Comparison of ENCODE assay signal across 18 mouse cellular contexts in genomic region chr6:115382712-115383111, GRCm38 (mm10). TPM values are rescaled to one million over a fixed set of nuclear protein-coding genes. Genes with fewer than 3 reads are reported as not detected.
DNase-seq lines count a peak whose midpoint lies in the region; ATAC-seq and TF ChIP-seq lines count a peak whose summit lies in the region.
"Had no signal": no experiment of that assay in that cellular context is flagged by ENCODE, and none has a peak within 500 bp of the region (broad histone marks: within the 10 kb centered on the region; RNA-seq: fewer than 3 reads in every experiment).

No protein-coding gene starts in this region.

- H3K36me3 ChIP-seq in heart, adult 2 months (ENCODE audit: control insufficient read depth, insufficient read depth, low read length) = peaks cover 20% of the 10 kb centered on the region
- no peaks in the 10 kb centered on the region for H3K36me3 ChIP-seq in lung, postnatal 0 days (ENCODE audit: insufficient read depth, low read length)
- no peaks in the 10 kb centered on the region for H3K36me3 ChIP-seq in heart, embryonic 16.5 days (ENCODE audit: control insufficient read depth, insufficient read depth)
- H3K36me3 ChIP-seq: forebrain, embryonic 12.5 days; hindbrain, embryonic 12.5 days; midbrain, embryonic 15.5 days; stomach, embryonic 15.5 days had no signal

- no peak overlapping the region; the same call in 1 of the 2 replicates for H3K9ac ChIP-seq in heart, adult 2 months (ENCODE audit: low read depth, low read length)
- no peak overlapping the region for H3K9ac ChIP-seq in lung, postnatal 0 days (replicated peaks; ENCODE audit: low read depth)
- H3K9ac ChIP-seq in heart, embryonic 16.5 days (ENCODE audit: low read length) = no peak overlapping the region
- H3K9ac ChIP-seq: forebrain, embryonic 12.5 days; hindbrain, embryonic 12.5 days; midbrain, embryonic 15.5 days; stomach, embryonic 15.5 days had no signal

- peak; percentile 35; the same call in 1 of the 2 replicates for TF ChIP-seq POLR2A in heart, adult 2 months (IDR thresholded peaks at IDR 0.05; ENCODE audit: insufficient read depth, low read depth, low read length)
- no peak for TF ChIP-seq POLR2A in lung, adult 2 months (IDR thresholded peaks at IDR 0.05; ENCODE audit: borderline replicate concordance, extremely low read depth, low read depth, low read length)

- no peaks in the 10 kb centered on the region for H3K9me3 ChIP-seq in lung, postnatal 0 days (ENCODE audit: low read length)
- H3K9me3 ChIP-seq in heart, embryonic 16.5 days (replicated peaks; ENCODE audit: control insufficient read depth, low read length) = no peaks in the 10 kb centered on the region
- H3K9me3 ChIP-seq: forebrain, embryonic 12.5 days; hindbrain, embryonic 12.5 days; midbrain, embryonic 15.5 days; stomach, embryonic 15.5 days had no signal

- TF ChIP-seq CTCF in heart, adult 2 months (IDR thresholded peaks at IDR 0.05) = no peak
- no peak for TF ChIP-seq CTCF in lung, postnatal 0 days (IDR thresholded peaks at IDR 0.05)
- TF ChIP-seq CTCF in lung, adult 2 months (IDR thresholded peaks at IDR 0.05; ENCODE audit: insufficient read depth, low read length) = no peak
- TF ChIP-seq CTCF in left cerebral cortex, adult 2 months (IDR thresholded peaks at IDR 0.05) = no peak

- H3K4me2 ChIP-seq in lung, postnatal 0 days (replicated peaks; ENCODE audit: low read depth, low read length) = no peak overlapping the region
- no peak overlapping the region for H3K4me2 ChIP-seq in heart, embryonic 16.5 days (ENCODE audit: low read depth, low read length)
- H3K4me2 ChIP-seq: forebrain, embryonic 12.5 days; hindbrain, embryonic 12.5 days; midbrain, embryonic 15.5 days; stomach, embryonic 15.5 days had no signal

- H3K27me3 ChIP-seq in heart, adult 2 months (ENCODE audit: control insufficient read depth, insufficient read depth, low read length) = no peaks in the 10 kb centered on the region
- H3K27me3 ChIP-seq in lung, postnatal 0 days (replicated peaks; ENCODE audit: insufficient read depth, low read length) = no peaks in the 10 kb centered on the region
- no peaks in the 10 kb centered on the region for H3K27me3 ChIP-seq in heart, embryonic 16.5 days (ENCODE audit: control insufficient read depth, insufficient read depth, low read length)
- H3K27me3 ChIP-seq: forebrain, embryonic 12.5 days; hindbrain, embryonic 12.5 days; midbrain, embryonic 15.5 days; stomach, embryonic 15.5 days had no signal

- H3K4me3 ChIP-seq in heart, adult 2 months = no peak overlapping the region
- no peak overlapping the region for H3K4me3 ChIP-seq in lung, postnatal 0 days (ENCODE audit: low read depth, low read length)
- H3K4me3 ChIP-seq in lung, adult 2 months (replicated peaks; ENCODE audit: extremely low read depth, low read depth, low read length) = no peak overlapping the region
- H3K4me3 ChIP-seq in heart, embryonic 16.5 days (ENCODE audit: low read length) = no peak overlapping the region
- no peak overlapping the region for H3K4me3 ChIP-seq in left cerebral cortex, adult 2 months
- H3K4me3 ChIP-seq: forebrain, embryonic 12.5 days; hindbrain, embryonic 12.5 days; midbrain, embryonic 15.5 days; stomach, embryonic 15.5 days had no signal

- peak; percentile 64 for ATAC-seq in lung, postnatal 0 days
- ATAC-seq in heart, embryonic 16.5 days (replicated peaks; ENCODE audit: extremely low read depth, insufficient read depth, low FRiP score) = 0 out of 2 replicates have a peak, but pooled peaks have one; percentile 37
- ATAC-seq: intestine, embryonic 16.5 days; midbrain, embryonic 15.5 days had no signal

- no peak for TF ChIP-seq EP300 in heart, adult 2 months (IDR thresholded peaks at IDR 0.05; ENCODE audit: insufficient read depth, low read depth, low read length)
- peak; percentile 29; the same call in 1 of the 2 replicates for TF ChIP-seq EP300 in lung, postnatal 0 days (IDR thresholded peaks at IDR 0.05)

- no peaks in the 10 kb centered on the region for H3K79me2 ChIP-seq in heart, adult 2 months (replicated peaks; ENCODE audit: control insufficient read depth, insufficient read depth, low read length)

- peak overlapping the region; percentile 34 for H3K27ac ChIP-seq in heart, adult 2 months
- no peak overlapping the region for H3K27ac ChIP-seq in lung, postnatal 0 days (ENCODE audit: low read length)
- no peak overlapping the region for H3K27ac ChIP-seq in heart, embryonic 16.5 days (ENCODE audit: low read length)
- no peak overlapping the region for H3K27ac ChIP-seq in left cerebral cortex, adult 2 months
- H3K27ac ChIP-seq: forebrain, embryonic 12.5 days; hindbrain, embryonic 12.5 days; midbrain, embryonic 15.5 days; stomach, embryonic 15.5 days had no signal

- peaks cover 7% of the 10 kb centered on the region for H3K4me1 ChIP-seq in heart, adult 2 months (ENCODE audit: control insufficient read depth, insufficient read depth, low read length)
- H3K4me1 ChIP-seq in lung, postnatal 0 days (ENCODE audit: insufficient read depth, low read depth, low read length) = no peaks in the 10 kb centered on the region
- no peaks in the 10 kb centered on the region for H3K4me1 ChIP-seq in lung, adult 2 months (ENCODE audit: control insufficient read depth, insufficient read depth, low read length)
- H3K4me1 ChIP-seq in heart, embryonic 16.5 days (ENCODE audit: control insufficient read depth, insufficient read depth, low read length) = no peaks in the 10 kb centered on the region
- H3K4me1 ChIP-seq: forebrain, embryonic 12.5 days; hindbrain, embryonic 12.5 days; midbrain, embryonic 15.5 days; stomach, embryonic 15.5 days had no signal

- DNase-seq in heart, adult 2 months = peak in 1 of 2 experiments; percentile 21
- DNase-seq in heart, postnatal 25 days (ENCODE audit: low spot score) = no peak
- peak; percentile 51 for DNase-seq in lung, postnatal 0 days (ENCODE audit: low spot score)
- no peak for DNase-seq in lung, adult 2 months
- peak; percentile 39 for DNase-seq in kidney, postnatal 10 days
- no peak for DNase-seq in spleen, adult 12 weeks (ENCODE audit: low spot score)
- DNase-seq in left cerebral cortex, adult 2 months (ENCODE audit: extremely low spot score in 1 of 2, low spot score in 2 of 2) = no peak
- DNase-seq: adrenal gland, adult 8-10 months; cerebellum, adult 9-11 months; embryo, embryonic 11 days; gastrocnemius, postnatal 36 days; liver had no signal

- WGBS in heart, adult 2 months = 20% methylated on average over 5 of the region's 5 CpGs
- WGBS in lung, postnatal 0 days = 45% methylated on average over 5 of the region's 5 CpGs
- 43% methylated on average over 5 of the region's 5 CpGs for WGBS in lung, adult 2 months
- WGBS in heart, embryonic 16.5 days = 38% methylated on average over 5 of the region's 5 CpGs

- intact Hi-C loops in heart, adult 2 months (cut with DNase I) = no loop called here
- intact Hi-C loops in heart, postnatal 25 days (cut with DNase I) = no loop called here
- intact Hi-C loops in left cerebral cortex, adult 2 months (cut with DNase I) = no loop called here

RNA-seq across cellular contexts. Expression of gene Pparg, which starts 22.0 kb away (rescaled TPM):
- 10 to 100 TPM; 11.6 to 11.7 TPM for total RNA-seq in heart, adult 2 months (2021)
- polyA plus RNA-seq in heart, adult 2 months (2012; rRNA removed) = 12.4 and 15.7 TPM in 2 replicates
- total RNA-seq in heart, postnatal 25 days (2021) = 10 to 100 TPM; 10.9 to 11.1 TPM
- 6.7 and 7.7 TPM in 2 replicates for polyA plus RNA-seq in lung, postnatal 0 days (2015; fragmentation: Nextera tagmentation; extraction: Ambion mirVana)
- polyA plus RNA-seq in lung, adult 2 months (2012; rRNA removed) = 11.7 and 13.7 TPM in 2 replicates
- polyA plus RNA-seq in heart, embryonic 16.5 days (2015; fragmentation: Nextera tagmentation; extraction: Ambion mirVana) = 4.0 and 4.3 TPM in 2 replicates
- total RNA-seq in left cerebral cortex, adult 2 months (2021) = 10 to 100 TPM in 1 of 2 experiments, 1 to 10 TPM in 1; 8.1 to 10.3 TPM
- polyA plus RNA-seq: forebrain, embryonic 12.5 days had no signal

Comparison
In these comparisons a context has a peak if more than half of its experiments do, and no peak if none do; other contexts are left out.
1. DNase-seq: peak in lung, postnatal 0 days (single experiment) and kidney, postnatal 10 days (single experiment); none in heart, postnatal 25 days (single experiment), lung, adult 2 months (single experiment), spleen, adult 12 weeks (single experiment) and left cerebral cortex, adult 2 months (0 of 2).